Mouse (Mus musculus): ENCODE measurements around the gene Gm609. TPM values are rescaled to one million over a fixed set of nuclear protein-coding genes. Genes with fewer than 3 reads are reported as not detected.
"Not testable (repeated sequence)": the region's sequence is repeated elsewhere in the genome, so short reads cannot be mapped to it uniquely, and the experiment has no call there.

Gene Gm609
- polyA plus RNA-seq, 1 experiment = 0.31 TPM

GRCm38 (mm10) chr16:45427651-45428050 lies 65.1 kb downstream of the Gm609 start:
- TF ChIP-seq POLR2A (IDR thresholded peaks at IDR 0.05; ENCODE audit: insufficient read depth, low read length) = no peak
- no peak for TF ChIP-seq EP300 (IDR thresholded peaks at IDR 0.05; ENCODE audit: insufficient read depth, low read depth, low read length)
- no peak for TF ChIP-seq CTCF (IDR thresholded peaks at IDR 0.05; ENCODE audit: low read depth, low read length)
- Histone ChIP-seq H3K9ac (ENCODE audit: low read depth, poor library complexity, severe bottlenecking) (no peak overlapping the region), H3K27me3 (ENCODE audit: control insufficient read depth, insufficient read depth, low read length, poor library complexity, severe bottlenecking) (no peaks in the 10 kb centered on the region), H3K27ac (ENCODE audit: insufficient read depth, low read length) (no peak overlapping the region), H3K9me3 (replicated peaks; ENCODE audit: control insufficient read depth, insufficient read depth, low read length, poor library complexity, severe bottlenecking) (no peaks in the 10 kb centered on the region), H3K36me3 (ENCODE audit: control insufficient read depth, insufficient read depth, low read length, poor library complexity, severe bottlenecking) (no peaks in the 10 kb centered on the region), H3K4me3 (ENCODE audit: low read depth, low read length) (no peak overlapping the region), H3K4me1 (ENCODE audit: control insufficient read depth, insufficient read depth, low read length) (no peaks in the 10 kb centered on the region)

- Histone ChIP-seq H3K9me3 (replicated peaks; ENCODE audit: control insufficient read depth, insufficient read depth, low read length, poor library complexity, severe bottlenecking) (no peaks in the 10 kb centered on the region), H3K9ac (ENCODE audit: low read depth, poor library complexity, severe bottlenecking) (no peak overlapping the region), H3K36me3 (ENCODE audit: control insufficient read depth, insufficient read depth, low read length, poor library complexity, severe bottlenecking) (no peaks in the 10 kb centered on the region), H3K27ac (ENCODE audit: insufficient read depth, low read length) (no peak overlapping the region), H3K4me1 (ENCODE audit: control insufficient read depth, insufficient read depth, low read length) (no peaks in the 10 kb centered on the region), H3K27me3 (ENCODE audit: control insufficient read depth, insufficient read depth, low read length, poor library complexity, severe bottlenecking) (no peaks in the 10 kb centered on the region), H3K4me3 (ENCODE audit: low read depth, low read length) (no peak overlapping the region)
- TF ChIP-seq EP300 (IDR thresholded peaks at IDR 0.05; ENCODE audit: insufficient read depth, low read depth, low read length) (no peak), CTCF (IDR thresholded peaks at IDR 0.05; ENCODE audit: low read depth, low read length) (no peak), POLR2A (IDR thresholded peaks at IDR 0.05; ENCODE audit: insufficient read depth, low read length) (no peak)
These were observed 79.3 kb downstream of the Gm609 start for GRCm38 (mm10) chr16:45413497-45413896.

GRCm38 (mm10) chr16:45409064-45409446 lies 83.7 kb downstream of the Gm609 start:
- H3K9ac ChIP-seq (ENCODE audit: low read depth, poor library complexity, severe bottlenecking); H3K27me3 ChIP-seq (ENCODE audit: control insufficient read depth, insufficient read depth, low read length, poor library complexity, severe bottlenecking); H3K9me3 ChIP-seq (replicated peaks; ENCODE audit: control insufficient read depth, insufficient read depth, low read length, poor library complexity, severe bottlenecking); H3K27ac ChIP-seq (ENCODE audit: insufficient read depth, low read length); H3K4me1 ChIP-seq (ENCODE audit: control insufficient read depth, insufficient read depth, low read length); H3K36me3 ChIP-seq (ENCODE audit: control insufficient read depth, insufficient read depth, low read length, poor library complexity, severe bottlenecking): not testable (repeated sequence)
- H3K4me3 ChIP-seq (ENCODE audit: low read depth, low read length) = peak overlapping the region; percentile 69; the same call in 1 of the 2 replicates

GRCm38 (mm10) chr16:45408425-45409063 lies 84.2 kb downstream of the Gm609 start, which contains the start of gene Cd200:
Cd200 (minus strand) TSS chr16:45409053.
- TF ChIP-seq CTCF (IDR thresholded peaks at IDR 0.05; ENCODE audit: low read depth, low read length) = no peak
- H3K36me3 ChIP-seq (ENCODE audit: control insufficient read depth, insufficient read depth, low read length, poor library complexity, severe bottlenecking) = no peaks in the 10 kb centered on the region
- H3K27me3 ChIP-seq (ENCODE audit: control insufficient read depth, insufficient read depth, low read length, poor library complexity, severe bottlenecking) = no peaks in the 10 kb centered on the region
- no peak within 1 kb of the TSS for H3K27ac ChIP-seq (ENCODE audit: insufficient read depth, low read length)
- H3K4me1 ChIP-seq (ENCODE audit: control insufficient read depth, insufficient read depth, low read length) = no peaks in the 10 kb centered on the region
- H3K9ac ChIP-seq (ENCODE audit: low read depth, poor library complexity, severe bottlenecking) = peak within 1 kb of the TSS; percentile 60; the same call in 1 of the 2 replicates
- H3K4me3 ChIP-seq (ENCODE audit: low read depth, low read length) = peak within 1 kb of the TSS; percentile 69
- H3K9me3 ChIP-seq (replicated peaks; ENCODE audit: control insufficient read depth, insufficient read depth, low read length, poor library complexity, severe bottlenecking) = no peaks in the 10 kb centered on the region

- no peaks in the 10 kb centered on the region for H3K9me3 ChIP-seq (replicated peaks; ENCODE audit: control insufficient read depth, insufficient read depth, low read length, poor library complexity, severe bottlenecking)
- no peaks in the 10 kb centered on the region for H3K27me3 ChIP-seq (ENCODE audit: control insufficient read depth, insufficient read depth, low read length, poor library complexity, severe bottlenecking)
- H3K4me1 ChIP-seq (ENCODE audit: control insufficient read depth, insufficient read depth, low read length) = no peaks in the 10 kb centered on the region
- H3K9ac ChIP-seq (ENCODE audit: low read depth, poor library complexity, severe bottlenecking) = no peak overlapping the region
- no peaks in the 10 kb centered on the region for H3K36me3 ChIP-seq (ENCODE audit: control insufficient read depth, insufficient read depth, low read length, poor library complexity, severe bottlenecking)
- H3K27ac ChIP-seq (ENCODE audit: insufficient read depth, low read length) = no peak overlapping the region
- no peak overlapping the region; the same call in 1 of the 2 replicates for H3K4me3 ChIP-seq (ENCODE audit: low read depth, low read length)
- TF ChIP-seq EP300 (IDR thresholded peaks at IDR 0.05; ENCODE audit: insufficient read depth, low read depth, low read length) = no peak
- TF ChIP-seq POLR2A (IDR thresholded peaks at IDR 0.05; ENCODE audit: insufficient read depth, low read length) = no peak
- TF ChIP-seq CTCF (IDR thresholded peaks at IDR 0.05; ENCODE audit: low read depth, low read length) = no peak
These were observed 84.9 kb downstream of the Gm609 start for GRCm38 (mm10) chr16:45407645-45408400.

- Histone ChIP-seq H3K9ac (ENCODE audit: low read depth, poor library complexity, severe bottlenecking) (no peak overlapping the region), H3K4me1 (ENCODE audit: control insufficient read depth, insufficient read depth, low read length) (no peaks in the 10 kb centered on the region), H3K27ac (ENCODE audit: insufficient read depth, low read length) (no peak overlapping the region), H3K27me3 (ENCODE audit: control insufficient read depth, insufficient read depth, low read length, poor library complexity, severe bottlenecking) (no peaks in the 10 kb centered on the region), H3K36me3 (ENCODE audit: control insufficient read depth, insufficient read depth, low read length, poor library complexity, severe bottlenecking) (no peaks in the 10 kb centered on the region), H3K9me3 (replicated peaks; ENCODE audit: control insufficient read depth, insufficient read depth, low read length, poor library complexity, severe bottlenecking) (no peaks in the 10 kb centered on the region), H3K4me3 (ENCODE audit: low read depth, low read length) (no peak overlapping the region)
- no peak for TF ChIP-seq EP300 (IDR thresholded peaks at IDR 0.05; ENCODE audit: insufficient read depth, low read depth, low read length)
- TF ChIP-seq CTCF (IDR thresholded peaks at IDR 0.05; ENCODE audit: low read depth, low read length) = no peak
- TF ChIP-seq POLR2A (IDR thresholded peaks at IDR 0.05; ENCODE audit: insufficient read depth, low read length) = no peak
These were observed 85.7 kb downstream of the Gm609 start for GRCm38 (mm10) chr16:45407091-45407490.
